Mouse (Mus musculus) small intestine, adult 2 months (tissue): ENCODE measurements around the gene Lpin2. TPM values are rescaled to one million over a fixed set of nuclear protein-coding genes. Genes with fewer than 3 reads are reported as not detected.

Experiments
- H3K27ac ChIP-seq: fragments of 200-500 bp; 2 replicates; pipeline ENCODE4 v1.5.1; 2012; ENCODE audit warnings: low read depth, low read length, control low read depth, inconsistent platforms; ENCODE audit not compliant: insufficient read depth
- H3K27me3 ChIP-seq: fragments of 200-500 bp; 2 replicates; pipeline ENCODE4 v1.6.1; 2012; ENCODE audit warnings: mild to moderate bottlenecking, moderate library complexity, low read length, inconsistent platforms; ENCODE audit not compliant: control insufficient read depth, insufficient read depth
- H3K36me3 ChIP-seq: fragments of 200-500 bp; 2 replicates; pipeline ENCODE4 v1.6.1; 2012; ENCODE audit warnings: mild to moderate bottlenecking, low read length, control low read depth, inconsistent platforms; ENCODE audit not compliant: control insufficient read depth, insufficient read depth
- H3K4me1 ChIP-seq: fragments of 200-500 bp; 2 replicates; pipeline ENCODE4 v1.6.1; 2012; ENCODE audit warnings: low read length, inconsistent platforms, mixed read lengths; ENCODE audit not compliant: control insufficient read depth, insufficient read depth, insufficient read length
- H3K4me3 ChIP-seq: fragments of 200-500 bp; 2 replicates; pipeline ENCODE4 v1.5.1; 2012; ENCODE audit warnings: low read depth, mild to moderate bottlenecking, control low read depth, inconsistent platforms, low read length, moderate library complexity
- CTCF ChIP-seq: fragments of 200-500 bp; IDR thresholded peaks from 2 replicates; pipeline ENCODE4 v1.5.1; 2012; ENCODE audit warnings: low read depth, mild to moderate bottlenecking, control low read depth, inconsistent platforms, low read length, moderate library complexity, mixed read lengths; ENCODE audit not compliant: insufficient replicate concordance, insufficient read length; ENCODE audit errors: extremely low read depth
- POLR2A ChIP-seq: fragments of 200-500 bp; IDR thresholded peaks from 2 replicates; pipeline ENCODE4 v1.6.1; 2012; ENCODE audit warnings: low read depth, mild to moderate bottlenecking, control low read depth, inconsistent platforms, low read length, moderate library complexity
- WGBS: fragments of 180-500 bp; shearing (Covaris S2); methylation state at CpG from one replicate; pipeline ENCODE4 v1.1.7; 2018; 5-methylcytosine and 5-hydroxymethylcytosine counted together
- polyA plus RNA-seq: library from polyadenylated mRNA; depleted of rRNA; stranded (reverse); fragments of >200 nt; gene quantifications from 2 replicates; pipeline ENCODE4 v1.2.3, GENCODE M21; 2012

The Lpin2 gene
- polyA plus RNA-seq, 1 experiment = 39.8 TPM

DNA sequence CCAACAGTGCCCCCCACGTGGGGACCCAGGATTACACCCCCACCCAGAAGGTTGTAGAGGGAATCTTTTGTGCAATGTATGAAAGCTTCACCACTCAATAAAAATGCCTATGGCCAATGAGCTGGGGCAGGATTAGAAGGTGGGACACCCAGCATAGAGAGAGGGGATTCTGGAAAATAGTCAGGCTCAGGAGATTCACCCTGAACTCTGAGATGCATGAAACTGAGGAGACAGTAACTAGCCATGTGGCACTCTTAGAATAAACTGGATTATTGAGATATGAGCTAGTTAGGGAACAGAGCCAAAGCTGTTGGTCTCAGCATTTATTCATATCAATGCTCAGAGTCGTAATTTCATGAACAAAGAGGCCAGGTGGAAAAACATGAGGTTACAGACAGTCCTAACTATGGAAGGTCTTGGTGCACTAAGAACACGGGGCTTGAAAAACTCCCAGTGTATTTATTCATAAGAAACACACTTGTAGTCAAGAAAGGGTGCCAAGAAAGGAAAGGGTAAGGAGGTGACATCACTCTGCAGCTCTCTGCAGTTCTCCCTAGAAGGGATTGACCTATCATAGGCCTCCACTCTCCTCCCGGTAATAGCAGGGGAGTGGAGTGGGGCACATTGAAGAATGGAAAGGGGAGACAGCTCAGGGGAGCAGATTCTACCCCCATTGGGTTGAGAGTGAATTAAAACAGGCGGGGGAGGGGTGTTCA is 83.1 kb downstream of the Lpin2 start:
- Histone ChIP-seq H3K36me3 (no peaks in the 10 kb centered on the region), H3K4me3 (no peak overlapping the region), H3K27me3 (no peaks in the 10 kb centered on the region), H3K27ac (no peak overlapping the region), H3K4me1 (no peaks in the 10 kb centered on the region)
- TF ChIP-seq CTCF (no peak), POLR2A (no peak)
- 58% methylated on average over 5 of the region's 5 CpGs for WGBS

DNA sequence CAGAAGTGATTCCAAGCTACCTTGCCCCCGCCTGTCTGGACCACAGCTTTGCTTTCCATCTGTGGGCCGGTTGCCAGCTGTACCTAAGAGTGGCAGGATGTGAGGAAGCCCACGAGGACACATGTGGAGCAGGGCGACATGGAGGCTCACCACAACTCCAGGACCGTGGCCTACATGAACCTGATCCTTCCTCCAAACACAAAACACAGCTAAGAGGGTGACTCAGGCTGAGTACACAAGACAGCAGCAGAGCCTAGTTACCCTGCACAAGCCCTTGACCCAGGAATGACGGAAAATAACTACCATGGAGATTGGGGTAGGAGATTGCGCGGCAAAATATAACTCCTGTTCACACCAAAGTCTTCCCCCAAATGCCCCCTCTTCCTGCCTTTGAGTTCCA is 85.0 kb downstream of the Lpin2 start:
- Histone ChIP-seq H3K4me3 (no peak overlapping the region), H3K27me3 (no peaks in the 10 kb centered on the region), H3K36me3 (no peaks in the 10 kb centered on the region), H3K4me1 (no peaks in the 10 kb centered on the region), H3K27ac (no peak overlapping the region)
- TF ChIP-seq POLR2A (no peak), CTCF (no peak)
- 73% methylated on average over 8 of the region's 8 CpGs for WGBS

DNA sequence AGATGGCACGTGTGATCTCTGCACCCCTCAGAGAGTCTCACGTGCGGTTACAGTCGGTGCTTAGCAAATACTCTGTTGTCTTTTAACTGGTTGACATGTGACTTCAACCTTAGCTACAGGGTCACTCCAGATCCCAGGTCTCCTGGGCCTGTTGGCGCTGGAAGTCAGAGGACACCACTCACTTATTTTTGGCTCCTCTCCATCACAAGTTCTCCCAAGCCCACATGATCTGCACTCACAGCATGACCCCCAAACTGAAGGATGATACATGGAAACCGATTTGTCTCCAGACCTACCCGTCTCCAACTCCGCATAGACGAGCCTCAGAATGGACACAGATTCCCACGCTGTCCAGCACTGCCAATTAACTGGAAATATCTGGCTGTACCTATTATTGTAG is 85.8 kb downstream of the Lpin2 start:
- WGBS = 83% methylated on average over 10 of the region's 10 CpGs
- Histone ChIP-seq H3K36me3 (no peaks in the 10 kb centered on the region), H3K27ac (no peak overlapping the region), H3K27me3 (no peaks in the 10 kb centered on the region), H3K4me1 (no peaks in the 10 kb centered on the region), H3K4me3 (no peak overlapping the region)
- TF ChIP-seq CTCF (no peak), POLR2A (no peak)

DNA sequence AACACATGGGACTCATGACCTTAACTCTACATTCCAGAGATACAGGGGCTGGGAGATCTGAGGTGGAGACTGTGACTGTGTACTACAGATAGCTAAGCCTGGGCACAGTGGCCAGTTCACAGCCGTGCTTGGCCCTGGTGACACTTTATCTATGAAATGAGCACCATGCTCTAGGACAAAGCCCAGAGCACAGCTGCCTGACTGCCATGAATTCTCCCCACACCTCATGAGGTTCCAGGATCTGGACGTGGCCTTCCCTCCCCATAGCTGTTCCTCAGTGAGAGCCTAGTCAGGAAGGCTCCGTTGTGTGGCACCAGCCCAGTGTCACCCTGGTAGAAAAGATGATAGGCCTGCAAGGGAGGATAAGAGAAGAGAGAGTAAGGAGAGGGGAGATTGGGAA is 86.2 kb downstream of the Lpin2 start:
- Histone ChIP-seq H3K4me3 (no peak overlapping the region), H3K4me1 (no peaks in the 10 kb centered on the region), H3K36me3 (no peaks in the 10 kb centered on the region), H3K27me3 (no peaks in the 10 kb centered on the region), H3K27ac (no peak overlapping the region)
- 68% methylated on average over 3 of the region's 3 CpGs for WGBS
- no peak for TF ChIP-seq CTCF
- TF ChIP-seq POLR2A = no peak

DNA sequence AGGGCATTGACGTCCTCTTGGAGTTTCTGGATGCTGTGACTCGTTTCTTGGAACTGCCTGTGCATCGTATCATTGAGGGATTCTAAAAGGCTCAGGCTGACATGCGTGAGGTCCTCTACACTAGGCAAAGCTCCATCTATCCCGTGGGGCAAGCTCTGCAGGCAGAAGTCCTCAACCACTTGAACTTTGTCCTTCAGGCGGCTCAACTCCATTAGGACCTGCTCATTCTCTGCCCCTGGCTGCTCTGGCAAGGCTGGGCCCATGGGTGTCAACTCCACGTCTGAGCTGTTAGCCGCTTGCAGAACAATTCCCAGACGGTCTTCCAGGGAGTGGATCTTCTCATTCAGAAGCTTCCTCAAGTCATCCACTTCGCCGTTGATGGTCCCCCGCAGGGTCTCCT is 91.5 kb downstream of the Lpin2 start:
- Histone ChIP-seq H3K27ac (no peak overlapping the region), H3K36me3 (no peaks in the 10 kb centered on the region), H3K27me3 (no peaks in the 10 kb centered on the region), H3K4me1 (no peaks in the 10 kb centered on the region), H3K4me3 (no peak overlapping the region)
- WGBS = 81% methylated on average over 12 of the region's 12 CpGs
- TF ChIP-seq POLR2A (no peak), CTCF (no peak)

DNA sequence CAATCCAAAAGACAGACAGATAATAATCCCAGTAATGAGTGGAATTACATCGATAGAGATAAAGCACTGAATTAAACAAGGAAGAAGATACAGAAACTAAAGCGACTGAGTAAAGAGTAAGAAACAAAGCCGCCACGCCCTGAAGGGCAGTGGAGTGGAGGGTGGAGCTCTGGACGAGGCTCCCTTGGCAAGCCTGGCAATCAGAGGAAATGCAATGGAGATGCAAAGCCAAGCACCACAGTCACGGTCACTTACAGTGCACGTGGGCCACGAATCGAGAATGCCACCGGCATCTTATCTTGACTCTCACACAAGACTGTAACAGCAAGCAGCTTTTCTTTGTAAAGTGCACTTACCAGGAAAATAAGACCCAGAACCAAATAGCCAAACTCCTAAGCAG is 94.4 kb downstream of the Lpin2 start:
- H3K4me1 ChIP-seq = no peaks in the 10 kb centered on the region
- H3K36me3 ChIP-seq = no peaks in the 10 kb centered on the region
- H3K4me3 ChIP-seq = no peak overlapping the region
- H3K27ac ChIP-seq = no peak overlapping the region
- 52% methylated on average over 10 of the region's 10 CpGs for WGBS
- H3K27me3 ChIP-seq = no peaks in the 10 kb centered on the region
- TF ChIP-seq POLR2A (no peak), CTCF (no peak)

DNA sequence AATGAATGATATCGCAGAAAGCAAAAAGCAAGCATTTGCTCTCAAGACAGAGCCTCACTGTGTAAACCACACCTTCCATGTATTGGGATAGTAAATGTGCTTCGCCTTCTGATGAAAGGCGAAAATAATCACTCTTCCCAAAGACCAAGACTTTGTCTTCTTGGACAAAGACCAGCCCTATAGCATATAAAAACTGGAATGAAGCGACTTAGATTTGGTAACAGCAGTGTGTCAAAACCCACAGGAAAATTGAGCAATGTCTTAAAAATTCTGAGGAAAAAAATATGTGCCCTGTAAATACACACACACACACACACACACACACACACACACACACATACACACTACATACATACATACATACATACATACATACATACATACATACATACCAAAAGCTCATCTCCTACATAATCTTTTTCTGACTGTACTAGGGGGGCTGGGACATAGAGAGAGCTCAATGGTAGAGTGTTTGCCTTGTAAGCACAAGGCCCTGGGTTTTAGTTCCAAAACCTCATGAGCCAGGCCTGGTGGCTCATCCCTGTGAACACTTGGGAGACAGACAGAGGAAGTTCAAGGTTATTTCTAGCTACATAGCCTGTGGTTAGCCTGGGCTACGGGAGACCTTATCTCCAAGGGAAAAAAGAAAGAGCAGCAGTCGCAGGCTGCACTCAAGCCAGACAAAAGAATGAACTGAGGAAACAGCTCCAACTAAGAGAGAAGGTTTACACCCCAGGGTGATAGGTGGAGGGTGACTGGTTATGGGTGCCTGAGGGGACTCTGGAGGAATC is 95.5 kb downstream of the Lpin2 start:
- no peak overlapping the region for H3K4me3 ChIP-seq
- WGBS = 83% methylated on average over 6 of the region's 6 CpGs
- H3K36me3 ChIP-seq = no peaks in the 10 kb centered on the region
- no peak overlapping the region for H3K27ac ChIP-seq
- TF ChIP-seq CTCF (no peak), POLR2A (no peak)
- H3K4me1 ChIP-seq = no peaks in the 10 kb centered on the region
- H3K27me3 ChIP-seq = no peaks in the 10 kb centered on the region
